Mouse (Mus musculus): ENCODE measurements at regions not wholly inside any gene's neighbourhood (a gene's known extent, or its start where the extent isn't known, plus 50 kb on each side); places are given as distances from the start of the nearest gene placed in this dataset.

DNA sequence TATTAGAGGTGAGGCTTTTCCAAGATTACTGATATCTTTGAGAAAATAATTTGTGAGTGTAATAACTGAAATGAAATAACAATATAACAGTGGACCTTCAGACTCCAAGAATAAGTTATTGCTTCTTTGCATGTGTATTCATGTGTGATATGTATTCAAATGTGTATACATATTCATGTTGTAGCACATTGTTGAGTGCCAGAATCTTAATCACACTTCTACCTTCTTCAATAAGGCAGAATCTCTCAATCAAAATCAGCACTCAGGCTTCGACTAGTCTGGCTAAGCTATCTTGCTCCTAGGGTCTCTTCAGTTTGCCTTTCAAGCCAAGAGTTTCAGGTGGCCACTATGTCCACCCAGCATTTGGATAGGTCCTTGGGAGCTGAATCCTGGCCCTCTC is 911.1 kb downstream of the Lrrtm4 start:
- TF ChIP-seq POLR2A (IDR thresholded peaks at IDR 0.05; ENCODE audit: extremely low read depth, insufficient read depth, low read length) (no peak), CTCF (IDR thresholded peaks at IDR 0.05; ENCODE audit: extremely low read depth, insufficient read depth, low read length) (no peak)
